Mouse (Mus musculus): ENCODE data around the gene Ascc1. TPM values are rescaled to one million over a fixed set of nuclear protein-coding genes. Genes with fewer than 3 reads are reported as not detected.

Ascc1 gene
- total and polyA plus RNA-seq, 2 experiments, result 10.8 to 12.9 TPM

GRCm38 (mm10) chr10:59972999-59973398 lies 29.6 kb upstream of the Ascc1 start:
- Histone ChIP-seq H3K27me3 (ENCODE audit: control insufficient read depth, insufficient read depth, low read length) (no peaks in the 10 kb centered on the region), H3K79me2 (ENCODE audit: control insufficient read depth, insufficient read depth, low read length) (no peaks in the 10 kb centered on the region), H3K9ac (ENCODE audit: low read depth, low read length) (no peak overlapping the region), H3K36me3 (ENCODE audit: control insufficient read depth, insufficient read depth, low read length) (no peaks in the 10 kb centered on the region), H3K27ac (replicated peaks; ENCODE audit: insufficient read depth, low read depth, low read length) (peak overlapping the region; percentile 22; the same call in 1 of the 2 replicates), H3K4me3 (ENCODE audit: insufficient read depth, low read depth, low read length) (no peak overlapping the region), H3K4me1 (ENCODE audit: control insufficient read depth, insufficient read depth, low read length) (peaks cover 25% of the 10 kb centered on the region)
- peak; percentile 87 for DNase-seq (ENCODE audit: extremely low read depth, low read depth, low spot score)
- 35% methylated on average over 6 of the region's 6 CpGs for WGBS
- TF ChIP-seq CTCF (IDR thresholded peaks at IDR 0.05; ENCODE audit: low read depth, low read length) (no peak), POLR2A (IDR thresholded peaks at IDR 0.05; ENCODE audit: extremely low read depth, insufficient read depth, low read length) (no peak)

- 68% methylated on average over 4 of the region's 4 CpGs for WGBS
- no peaks in the 10 kb centered on the region for H3K79me2 ChIP-seq (ENCODE audit: control insufficient read depth, insufficient read depth, low read length)
- no peak overlapping the region for H3K9ac ChIP-seq (ENCODE audit: low read depth, low read length)
- H3K27ac ChIP-seq (replicated peaks; ENCODE audit: insufficient read depth, low read depth, low read length), result no peak overlapping the region
- no peaks in the 10 kb centered on the region for H3K27me3 ChIP-seq (ENCODE audit: control insufficient read depth, insufficient read depth, low read length)
- no peak for DNase-seq (ENCODE audit: extremely low read depth, low read depth, low spot score)
- H3K36me3 ChIP-seq (ENCODE audit: control insufficient read depth, insufficient read depth, low read length), result no peaks in the 10 kb centered on the region
- no peak for TF ChIP-seq CTCF (IDR thresholded peaks at IDR 0.05; ENCODE audit: low read depth, low read length)
- no peak for TF ChIP-seq POLR2A (IDR thresholded peaks at IDR 0.05; ENCODE audit: extremely low read depth, insufficient read depth, low read length)
- H3K4me3 ChIP-seq (ENCODE audit: insufficient read depth, low read depth, low read length), result no peak overlapping the region
- peaks cover 28% of the 10 kb centered on the region for H3K4me1 ChIP-seq (ENCODE audit: control insufficient read depth, insufficient read depth, low read length)
Measured at GRCm38 (mm10) chr10:59973400-59973799, 29.2 kb upstream of the Ascc1 start.

- WGBS, result 54% methylated on average over 6 of the region's 6 CpGs
- Histone ChIP-seq H3K4me1 (ENCODE audit: control insufficient read depth, insufficient read depth, low read length) (peaks cover 36% of the 10 kb centered on the region), H3K79me2 (ENCODE audit: control insufficient read depth, insufficient read depth, low read length) (no peaks in the 10 kb centered on the region), H3K27me3 (ENCODE audit: control insufficient read depth, insufficient read depth, low read length) (no peaks in the 10 kb centered on the region), H3K36me3 (ENCODE audit: control insufficient read depth, insufficient read depth, low read length) (no peaks in the 10 kb centered on the region), H3K9ac (ENCODE audit: low read depth, low read length) (no peak overlapping the region), H3K27ac (replicated peaks; ENCODE audit: insufficient read depth, low read depth, low read length) (peak overlapping the region; percentile 35; the same call in 1 of the 2 replicates), H3K4me3 (ENCODE audit: insufficient read depth, low read depth, low read length) (no peak overlapping the region)
- peak; percentile 37 for DNase-seq (ENCODE audit: extremely low read depth, low read depth, low spot score)
- no peak for TF ChIP-seq POLR2A (IDR thresholded peaks at IDR 0.05; ENCODE audit: extremely low read depth, insufficient read depth, low read length)
- TF ChIP-seq CTCF (IDR thresholded peaks at IDR 0.05; ENCODE audit: low read depth, low read length), result no peak
Measured at GRCm38 (mm10) chr10:59974191-59974664, 28.4 kb upstream of the Ascc1 start.

DNA sequence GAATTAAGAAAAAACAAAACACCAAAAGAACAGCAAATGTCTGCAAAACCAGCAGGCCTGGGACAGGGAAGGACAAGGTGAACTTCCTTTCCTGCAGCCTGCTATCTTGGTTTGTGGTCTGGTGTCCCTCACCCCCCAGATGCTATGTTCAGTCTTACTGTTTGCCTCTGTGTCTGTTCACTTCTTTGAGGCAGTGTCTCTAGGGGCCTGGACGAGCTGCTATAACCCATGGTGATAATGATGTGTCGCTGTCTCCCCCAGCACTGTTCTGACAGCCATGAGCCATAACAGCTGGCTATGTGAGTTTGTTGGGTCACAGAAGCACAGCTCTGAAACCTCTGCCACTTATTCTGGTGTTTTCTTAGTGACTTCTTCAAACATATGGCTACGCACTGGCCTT lies 27.8 kb upstream of the Ascc1 start:
- no peak for DNase-seq (ENCODE audit: extremely low read depth, low read depth, low spot score)
- Histone ChIP-seq H3K9ac (ENCODE audit: low read depth, low read length) (no peak overlapping the region), H3K4me3 (ENCODE audit: insufficient read depth, low read depth, low read length) (no peak overlapping the region), H3K4me1 (ENCODE audit: control insufficient read depth, insufficient read depth, low read length) (peaks cover 39% of the 10 kb centered on the region), H3K27ac (replicated peaks; ENCODE audit: insufficient read depth, low read depth, low read length) (peak overlapping the region; percentile 35), H3K79me2 (ENCODE audit: control insufficient read depth, insufficient read depth, low read length) (no peaks in the 10 kb centered on the region), H3K27me3 (ENCODE audit: control insufficient read depth, insufficient read depth, low read length) (no peaks in the 10 kb centered on the region), H3K36me3 (ENCODE audit: control insufficient read depth, insufficient read depth, low read length) (no peaks in the 10 kb centered on the region)
- TF ChIP-seq POLR2A (IDR thresholded peaks at IDR 0.05; ENCODE audit: extremely low read depth, insufficient read depth, low read length) (no peak), CTCF (IDR thresholded peaks at IDR 0.05; ENCODE audit: low read depth, low read length) (no peak)
- 80% methylated on average over 3 of the region's 3 CpGs for WGBS

- DNase-seq (ENCODE audit: extremely low read depth, low read depth, low spot score), result no peak
- peaks cover 32% of the 10 kb centered on the region for H3K4me1 ChIP-seq (ENCODE audit: control insufficient read depth, insufficient read depth, low read length)
- H3K4me3 ChIP-seq (ENCODE audit: insufficient read depth, low read depth, low read length), result no peak overlapping the region
- whole genome bisulfite sequencing, result 70% methylated on average over 3 of the region's 4 CpGs
- no peaks in the 10 kb centered on the region for H3K79me2 ChIP-seq (ENCODE audit: control insufficient read depth, insufficient read depth, low read length)
- H3K27ac ChIP-seq (replicated peaks; ENCODE audit: insufficient read depth, low read depth, low read length), result no peak overlapping the region
- H3K27me3 ChIP-seq (ENCODE audit: control insufficient read depth, insufficient read depth, low read length), result no peaks in the 10 kb centered on the region
- TF ChIP-seq CTCF (IDR thresholded peaks at IDR 0.05; ENCODE audit: low read depth, low read length), result no peak
- no peaks in the 10 kb centered on the region for H3K36me3 ChIP-seq (ENCODE audit: control insufficient read depth, insufficient read depth, low read length)
- H3K9ac ChIP-seq (ENCODE audit: low read depth, low read length), result no peak overlapping the region
Measured at GRCm38 (mm10) chr10:59977141-59977540, 25.5 kb upstream of the Ascc1 start.

DNA sequence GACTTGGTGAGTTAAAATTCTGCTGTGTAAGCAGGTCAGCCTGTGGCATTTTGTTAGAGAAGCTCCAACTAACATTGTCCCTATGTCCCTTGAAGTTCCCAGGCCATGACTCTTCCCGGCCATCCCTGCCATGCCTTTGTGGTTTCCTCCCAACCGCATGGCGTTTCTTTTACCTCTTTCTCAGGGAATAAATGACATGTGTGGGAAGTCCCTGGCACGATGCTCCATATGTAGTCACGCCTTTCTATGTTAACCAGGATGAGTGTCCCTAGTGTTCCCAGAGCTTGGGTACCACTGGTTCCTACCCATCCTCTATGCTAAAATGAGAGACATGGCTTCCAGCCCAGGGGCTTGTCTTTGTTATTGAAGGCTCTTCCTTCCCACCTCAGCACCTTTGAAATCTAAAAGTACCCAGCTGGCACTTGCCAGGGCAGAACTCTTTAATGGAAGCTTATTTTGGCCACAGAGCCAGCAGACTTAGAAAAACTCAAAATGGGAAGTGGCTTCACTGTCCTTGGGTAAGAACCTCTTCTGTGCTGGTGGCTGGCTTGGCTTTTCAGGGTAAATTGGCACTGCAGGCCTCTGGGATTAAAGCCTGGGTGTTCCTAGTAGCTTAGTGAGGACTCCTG lies 24.8 kb upstream of the Ascc1 start:
- H3K79me2 ChIP-seq (ENCODE audit: control insufficient read depth, insufficient read depth, low read length), result no peaks in the 10 kb centered on the region
- no peak for DNase-seq (ENCODE audit: extremely low read depth, low read depth, low spot score)
- no peaks in the 10 kb centered on the region for H3K36me3 ChIP-seq (ENCODE audit: control insufficient read depth, insufficient read depth, low read length)
- H3K4me3 ChIP-seq (ENCODE audit: insufficient read depth, low read depth, low read length), result no peak overlapping the region
- TF ChIP-seq POLR2A (IDR thresholded peaks at IDR 0.05; ENCODE audit: extremely low read depth, insufficient read depth, low read length) (no peak), CTCF (IDR thresholded peaks at IDR 0.05; ENCODE audit: low read depth, low read length) (no peak)
- 96% methylated on average over 5 of the region's 5 CpGs for WGBS
- H3K9ac ChIP-seq (ENCODE audit: low read depth, low read length), result no peak overlapping the region
- H3K4me1 ChIP-seq (ENCODE audit: control insufficient read depth, insufficient read depth, low read length), result peaks cover 30% of the 10 kb centered on the region
- no peaks in the 10 kb centered on the region for H3K27me3 ChIP-seq (ENCODE audit: control insufficient read depth, insufficient read depth, low read length)
- H3K27ac ChIP-seq (replicated peaks; ENCODE audit: insufficient read depth, low read depth, low read length), result peak overlapping the region; percentile 54

Measured in liver, adult 2 months (tissue).